Mouse (Mus musculus) cerebellum, postnatal 10 days (tissue): ENCODE measurements at regions not wholly inside any gene's neighbourhood (a gene's known extent, or its start where the extent isn't known, plus 50 kb on each side); places are given as distances from the start of the nearest gene placed in this dataset.
A peak's percentile ranks its signal among the peaks of the same experiment; 100 is the strongest.

Source experiments
- DNase-seq, 2 experiments: peaks; one replicate each; pipeline ENCODE4 v3.0.0; 2021; ENCODE audit warnings: mixed read lengths in 2 of 2

DNA sequence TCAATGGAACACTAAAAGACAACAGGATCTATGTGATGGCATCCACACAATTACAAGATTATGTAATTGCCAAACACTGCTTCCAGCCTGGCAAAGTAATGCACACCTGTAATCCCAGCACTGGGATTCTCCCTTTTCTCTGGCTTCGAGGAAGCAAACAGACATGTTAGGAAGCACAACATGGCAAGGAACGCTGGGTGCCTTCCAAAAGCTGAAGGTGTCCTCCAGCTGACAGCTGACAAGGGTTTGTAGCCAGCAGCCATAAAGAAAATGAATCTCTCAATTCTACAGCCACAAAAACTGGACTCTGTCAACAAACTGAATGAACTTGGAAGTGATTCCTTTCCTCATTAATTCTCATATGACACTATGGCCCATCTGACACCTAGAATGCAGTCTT lies 1733.9 kb downstream of the Pcdh19 start:
- DNase-seq: peak; percentile 67 to 69
